Mouse (Mus musculus) megakaryocyte-erythroid progenitor cell, adult 5-6 weeks (primary cell): Measurements from ENCODE around the gene Stx1a. TPM values are rescaled to one million over a fixed set of nuclear protein-coding genes. Genes with fewer than 3 reads are reported as not detected.
A peak's percentile ranks its signal among the peaks of the same experiment; 100 is the strongest.

ENCODE experiments used
- ATAC-seq: replicated peaks from 2 replicates; pipeline ENCODE4 v1.8.0; 2016; ENCODE audit warnings: mild to moderate bottlenecking, inconsistent platforms; ENCODE audit not compliant: severe bottlenecking, poor library complexity, low FRiP score, low TSS enrichment
- total RNA-seq, 2 experiments: library from RNA; stranded (forward) in 1 of 2; stranded (reverse) in 1 of 2; fragments of 200-1000, 215-1000 nt in 1 of 2; fragments of >200 nt in 1 of 2; fragmentation: Nextera tagmentation in 1 of 2; gene quantifications; 2 replicates each; pipeline ENCODE4 v1.2.3; 2014 to 2017

Gene Stx1a
- total RNA-seq, 2 experiments from 2014 or later = 0.98 TPM; not detected in 1

DNA sequence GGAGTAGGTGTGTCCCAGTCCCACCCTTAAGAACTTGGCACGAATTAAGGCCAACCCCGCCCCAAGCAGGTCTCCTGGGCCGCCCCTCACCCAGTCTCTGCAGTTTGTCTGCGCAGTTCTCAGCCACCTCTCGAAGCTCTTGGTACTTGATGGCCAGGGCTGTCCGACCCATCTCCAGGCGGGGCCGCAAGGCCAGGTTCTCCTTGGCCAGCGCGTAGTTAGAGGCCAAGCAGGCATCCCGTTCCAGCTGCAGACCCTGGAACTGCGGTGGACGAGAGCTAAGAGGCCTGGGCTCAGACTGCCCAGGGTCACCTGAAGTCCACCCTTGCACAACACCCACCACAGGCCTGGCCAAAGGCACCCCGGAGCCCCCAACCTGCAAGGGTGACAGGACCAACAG, 53.1 kb downstream of the Stx1a start:
- no peak for ATAC-seq

DNA sequence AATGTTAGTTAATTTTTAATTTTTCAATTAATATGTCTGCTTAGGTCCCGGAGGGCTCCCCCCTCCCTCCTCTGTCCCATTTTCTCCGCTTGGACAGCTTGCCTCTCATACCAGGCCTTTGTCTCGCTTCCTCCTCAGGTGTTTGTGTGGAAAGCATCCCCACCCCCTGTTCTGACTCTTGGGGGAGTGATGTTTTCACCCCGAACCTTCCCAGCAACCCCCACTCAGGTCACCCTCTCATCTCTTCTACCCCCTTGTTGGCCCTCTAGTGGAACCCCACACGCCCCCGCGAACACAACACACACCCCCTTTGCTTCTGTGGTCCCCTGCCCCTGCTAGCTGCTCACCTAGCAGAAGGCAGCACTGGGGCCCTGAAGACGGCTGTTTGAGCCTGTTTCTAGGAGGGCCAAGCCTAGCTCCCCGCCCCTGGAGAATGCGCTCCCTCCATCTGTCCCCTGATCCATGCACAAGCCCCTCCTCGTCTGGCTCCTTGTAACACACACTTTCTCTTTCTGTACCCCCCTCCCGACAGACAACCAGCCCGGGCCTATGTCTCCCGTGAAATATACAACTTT, 53.7 kb downstream of the Stx1a start:
- ATAC-seq = no peak

DNA sequence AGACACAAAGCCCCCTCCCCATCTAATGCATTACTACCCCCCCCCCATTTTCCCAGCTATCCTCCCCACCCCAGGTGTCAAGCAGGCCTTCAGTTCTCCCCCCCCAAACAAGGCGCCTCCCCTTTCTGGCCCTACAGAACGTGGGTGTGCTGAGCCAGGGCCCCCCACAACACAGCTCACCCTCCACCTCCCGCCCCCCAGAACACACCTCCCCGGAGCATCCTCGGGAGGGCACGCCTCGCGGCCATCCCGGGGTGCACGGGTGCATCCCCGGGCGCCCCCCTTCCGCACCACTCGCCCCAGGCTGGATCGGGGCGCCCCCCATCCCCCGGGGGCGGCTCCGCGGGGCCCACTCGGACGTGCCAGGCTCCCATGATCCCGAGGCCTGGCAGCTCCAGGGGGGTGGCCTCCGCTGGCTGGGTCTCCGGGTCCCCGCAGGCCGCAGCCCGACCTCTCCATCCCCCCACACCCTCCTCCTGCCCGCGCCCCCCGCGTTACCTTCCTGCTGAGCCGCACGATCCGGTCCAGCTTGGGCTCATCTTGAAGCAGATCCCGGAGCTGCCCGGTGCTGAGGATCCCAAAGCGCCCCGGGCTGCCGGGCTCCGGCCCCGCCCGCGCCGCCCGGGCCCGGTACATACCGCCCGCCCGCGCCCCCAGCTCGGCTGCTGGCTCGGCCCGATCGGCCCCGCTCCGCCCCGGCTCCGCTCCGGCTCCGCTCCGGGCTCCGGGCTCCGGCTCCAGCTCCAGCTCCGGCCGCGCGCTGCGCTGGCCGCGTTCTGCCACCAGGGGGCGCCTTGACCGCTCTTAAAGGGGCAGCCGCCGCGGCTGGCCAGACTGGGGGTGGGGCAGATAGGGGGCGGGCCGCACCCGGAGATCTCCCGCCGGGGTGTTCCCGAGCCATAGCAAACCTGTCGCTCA, 54.5 kb downstream of the Stx1a start, which contains the start of gene Vps37d:
Vps37d (minus strand) TSS at position 703 of the 918 bp plus-strand sequence.
- ATAC-seq = peak; percentile 77

DNA sequence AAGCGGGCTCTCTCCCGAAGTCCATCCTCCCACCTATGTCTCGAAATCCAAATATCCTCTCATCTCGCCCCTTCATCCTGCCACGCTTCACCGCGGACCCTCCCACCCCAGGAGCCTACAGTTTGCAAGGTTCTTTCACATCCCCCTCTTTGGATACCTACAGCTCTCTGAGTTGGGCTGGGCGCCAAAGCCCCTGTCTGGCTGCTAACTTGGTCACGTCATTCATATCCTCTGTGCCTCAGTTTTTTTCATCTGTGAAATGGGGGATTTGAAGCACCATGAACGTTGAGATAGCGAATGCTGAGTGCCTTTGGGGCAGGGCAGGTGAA, 55.2 kb downstream of the Stx1a start:
- no peak for ATAC-seq

DNA sequence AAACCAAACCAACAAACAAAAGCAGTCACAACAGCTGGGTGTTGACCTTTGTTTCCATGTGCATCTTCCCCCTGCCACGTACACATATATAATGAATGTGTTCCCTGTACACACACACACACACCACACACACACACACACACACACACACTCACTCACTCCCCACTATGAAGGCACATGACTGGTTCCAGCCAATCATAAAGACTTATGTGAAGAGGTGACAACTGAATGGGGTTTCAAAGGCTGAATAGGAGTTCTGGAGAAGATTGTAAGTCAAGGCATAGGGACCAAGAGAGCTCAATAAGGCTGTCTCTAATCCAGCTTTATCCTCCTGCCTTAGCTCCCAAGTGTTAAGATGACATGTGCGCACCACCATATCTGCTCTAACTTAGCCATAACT, 56.3 kb downstream of the Stx1a start:
- no peak for ATAC-seq

DNA sequence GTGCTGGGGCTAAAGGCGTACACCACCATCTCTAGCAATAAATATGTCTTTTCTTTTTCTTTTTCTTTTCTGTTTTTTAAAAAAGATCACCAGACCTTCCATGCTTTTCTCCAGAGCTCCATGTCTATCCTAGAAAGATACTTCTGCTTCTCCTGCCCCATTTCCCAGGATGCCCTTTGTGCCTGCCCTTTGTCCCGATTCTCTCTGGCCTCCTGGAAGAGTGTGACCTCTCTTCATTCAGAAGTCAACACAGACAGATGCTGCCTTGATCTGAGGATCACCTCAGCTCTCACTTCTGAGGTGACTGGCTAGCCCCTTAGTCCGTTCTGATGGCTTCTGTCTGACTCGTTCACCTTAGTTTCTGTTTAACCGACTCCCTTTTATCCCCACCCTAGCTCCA, 57.3 kb downstream of the Stx1a start:
- no peak for ATAC-seq

DNA sequence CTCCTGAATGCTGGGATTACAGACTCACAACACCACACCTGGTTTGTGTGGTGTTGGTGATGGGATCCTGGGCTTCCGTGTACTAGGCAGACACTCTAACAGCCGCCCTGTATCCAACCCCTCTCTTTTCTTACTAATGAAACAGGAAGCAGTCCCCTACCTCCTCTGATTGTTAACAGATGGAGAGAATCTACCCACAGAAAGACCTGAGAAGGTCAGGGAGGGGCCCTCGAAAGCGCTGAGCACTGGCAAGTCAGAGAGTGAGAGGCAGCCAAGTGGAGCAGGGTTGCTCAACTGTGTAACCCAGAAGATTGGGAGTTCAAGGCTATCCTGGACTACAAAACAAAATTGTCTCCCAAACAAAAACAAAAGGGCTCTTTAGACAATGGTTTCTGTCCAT, 63.6 kb downstream of the Stx1a start:
- no peak for ATAC-seq

DNA sequence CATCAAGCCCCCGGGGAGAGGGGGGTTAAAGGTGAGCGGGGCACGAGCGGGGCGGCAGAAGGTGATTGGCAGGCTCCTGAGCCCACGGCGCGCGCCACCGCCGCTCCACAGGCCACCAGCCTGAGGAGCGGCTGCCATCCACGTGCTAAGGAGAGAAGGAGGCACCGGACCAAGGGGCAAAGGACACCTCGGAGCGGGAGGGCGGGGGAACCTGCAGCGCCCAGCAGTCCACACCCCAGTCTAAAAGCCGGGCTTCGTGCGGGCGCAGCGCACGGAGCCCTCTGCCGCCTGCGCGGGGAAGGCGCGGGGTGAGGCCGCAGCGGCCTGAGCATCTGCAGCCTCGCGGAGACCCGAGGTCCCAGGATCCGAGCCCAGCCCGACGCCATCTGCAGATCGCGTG, 66.4 kb downstream of the Stx1a start, which contains the start of gene Mlxipl:
Mlxipl (plus strand) TSS at position 238 of the 400 bp plus-strand sequence.
- no peak for ATAC-seq

Other genes with a start within 250 kb of the Stx1a start
- gene Tmem270, start 116.7 kb upstream of the Stx1a start, total RNA-seq (2014; fragmentation: Nextera tagmentation) = not detected in 2 replicates
- not detected in 2 replicates for gene Tmem270, start 116.7 kb upstream of the Stx1a start, total RNA-seq (2017)
- gene Cldn13, start 108.0 kb upstream of the Stx1a start, total RNA-seq (2014; fragmentation: Nextera tagmentation) = 177 and 197 TPM in 2 replicates
- gene Cldn13, start 108.0 kb upstream of the Stx1a start, total RNA-seq (2017) = 55.6 and 123 TPM in 2 replicates
- 9.9 and 12.8 TPM in 2 replicates for gene Mettl27, start 91.1 kb upstream of the Stx1a start, total RNA-seq (2014; fragmentation: Nextera tagmentation)
- 6.5 and 18.5 TPM in 2 replicates for gene Mettl27, start 91.1 kb upstream of the Stx1a start, total RNA-seq (2017)
- gene Cldn4, start 76.5 kb upstream of the Stx1a start, total RNA-seq (2014; fragmentation: Nextera tagmentation) = not detected in 2 replicates
- not detected in 2 replicates for gene Cldn4, start 76.5 kb upstream of the Stx1a start, total RNA-seq (2017)
- not detected in 2 replicates for gene Cldn3, start 37.3 kb upstream of the Stx1a start, total RNA-seq (2014; fragmentation: Nextera tagmentation)
- not detected in 2 replicates for gene Cldn3, start 37.3 kb upstream of the Stx1a start, total RNA-seq (2017)
- gene Abhd11, start 14.3 kb upstream of the Stx1a start, total RNA-seq (2014; fragmentation: Nextera tagmentation) = 55.8 and 82.2 TPM in 2 replicates
- gene Abhd11, start 14.3 kb upstream of the Stx1a start, total RNA-seq (2017) = 36.9 and 46.7 TPM in 2 replicates
- gene Dnajc30, start 40.7 kb downstream of the Stx1a start, total RNA-seq (2014; fragmentation: Nextera tagmentation) = 15.7 and 16.1 TPM in 2 replicates
- gene Dnajc30, start 40.7 kb downstream of the Stx1a start, total RNA-seq (2017) = 3.7 and 9.2 TPM in 2 replicates
- 93.5 and 138 TPM in 2 replicates for gene Bud23, start 41.5 kb downstream of the Stx1a start, total RNA-seq (2014; fragmentation: Nextera tagmentation)
- 68.0 and 104 TPM in 2 replicates for gene Bud23, start 41.5 kb downstream of the Stx1a start, total RNA-seq (2017)
- not detected in 2 replicates for gene Vps37d, start 54.8 kb downstream of the Stx1a start, total RNA-seq (2014; fragmentation: Nextera tagmentation)
- gene Vps37d, start 54.8 kb downstream of the Stx1a start, total RNA-seq (2017) = 0.38 TPM in 1 of 2 replicates, not detected in the other
- gene Mlxipl, start 66.4 kb downstream of the Stx1a start, total RNA-seq (2014; fragmentation: Nextera tagmentation) = not detected in 2 replicates
- not detected in 2 replicates for gene Mlxipl, start 66.4 kb downstream of the Stx1a start, total RNA-seq (2017)
- 11.6 and 13.3 TPM in 2 replicates for gene Tbl2, start 126.2 kb downstream of the Stx1a start, total RNA-seq (2014; fragmentation: Nextera tagmentation)
- gene Tbl2, start 126.2 kb downstream of the Stx1a start, total RNA-seq (2017) = 19.8 and 20.4 TPM in 2 replicates
- 37.2 and 48.3 TPM in 2 replicates for gene Bcl7b, start 144.8 kb downstream of the Stx1a start, total RNA-seq (2014; fragmentation: Nextera tagmentation)
- 25.1 and 33.3 TPM in 2 replicates for gene Bcl7b, start 144.8 kb downstream of the Stx1a start, total RNA-seq (2017)
- 128 and 135 TPM in 2 replicates for gene Baz1b, start 163.8 kb downstream of the Stx1a start, total RNA-seq (2014; fragmentation: Nextera tagmentation)
- gene Baz1b, start 163.8 kb downstream of the Stx1a start, total RNA-seq (2017) = 154 and 160 TPM in 2 replicates
- gene Fzd9, start 227.7 kb downstream of the Stx1a start, total RNA-seq (2014; fragmentation: Nextera tagmentation) = 0.30 and 0.37 TPM in 2 replicates
- 0.38 TPM in 1 of 2 replicates, not detected in the other for gene Fzd9, start 227.7 kb downstream of the Stx1a start, total RNA-seq (2017)